Mouse (Mus musculus) hematopoietic stem cell, adult 5-6 weeks (primary cell): ENCODE measurements around the gene Mrpl18. TPM values are rescaled to one million over a fixed set of nuclear protein-coding genes. Genes with fewer than 3 reads are reported as not detected.
"Not testable (repeated sequence)": the region's sequence is repeated elsewhere in the genome, so short reads cannot be mapped to it uniquely, and the experiment has no call there.

Experiments used
- ATAC-seq, 2 experiments: fragments of 125-278 bp in 1 of 2; replicated peaks in 1 of 2; 2 replicates each; pipeline ENCODE4 v1.8.0; 2016 to 2017; ENCODE audit warnings: inconsistent platforms in 2 of 2, mild to moderate bottlenecking in 2 of 2, moderate number of reproducible peaks in 2 of 2, low read depth in 1 of 2, moderate TSS enrichment in 1 of 2; ENCODE audit not compliant: low FRiP score in 2 of 2, poor library complexity in 2 of 2, severe bottlenecking in 2 of 2, insufficient read depth in 1 of 2, low TSS enrichment in 1 of 2
- total RNA-seq: library from RNA; stranded (forward); fragments of 172-1452, 232-1000 nt; gene quantifications from 2 replicates; pipeline ENCODE4 v1.2.3, GENCODE M21; 2017

Gene Mrpl18
- 129 and 167 TPM in 2 replicates for total RNA-seq

DNA sequence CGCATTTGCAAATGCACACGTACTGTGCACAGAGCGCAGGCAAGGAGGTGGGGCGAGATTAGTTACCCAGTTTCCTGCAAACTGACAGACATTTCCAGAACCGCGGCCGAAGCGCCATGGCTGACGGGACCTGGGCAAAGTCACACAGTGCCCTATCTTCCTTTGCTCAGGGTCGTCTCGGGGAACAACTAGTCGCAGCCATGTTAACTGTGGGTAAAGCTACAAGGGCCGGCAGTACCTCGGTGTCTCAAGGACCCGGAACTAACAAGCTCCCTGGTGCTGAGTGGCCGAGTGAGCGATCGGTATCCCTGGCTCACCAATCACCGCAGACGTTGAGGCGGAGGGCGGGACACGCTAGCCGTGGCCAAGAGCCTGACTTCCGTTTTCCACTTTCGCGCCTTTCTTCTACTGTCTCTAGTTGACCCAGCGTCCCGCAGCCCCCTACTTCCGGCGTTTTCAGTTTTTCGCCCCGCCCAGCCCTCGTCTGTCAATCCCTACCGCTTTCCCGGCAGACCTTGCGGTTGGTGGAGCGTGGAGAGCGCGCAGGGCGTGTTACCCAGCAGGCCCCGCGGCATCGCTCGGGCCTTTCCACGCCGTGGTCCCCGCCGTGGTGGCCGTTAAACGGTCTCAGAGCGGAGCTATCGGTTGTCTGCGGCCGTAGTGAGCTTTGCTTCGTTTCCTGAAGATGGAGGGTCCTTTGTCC, at the start of gene Mrpl18:
TSS of gene Mrpl18 (minus strand) at position 465 of the 703 bp plus-strand sequence.
- peak; percentile 97 to 98 for ATAC-seq

DNA sequence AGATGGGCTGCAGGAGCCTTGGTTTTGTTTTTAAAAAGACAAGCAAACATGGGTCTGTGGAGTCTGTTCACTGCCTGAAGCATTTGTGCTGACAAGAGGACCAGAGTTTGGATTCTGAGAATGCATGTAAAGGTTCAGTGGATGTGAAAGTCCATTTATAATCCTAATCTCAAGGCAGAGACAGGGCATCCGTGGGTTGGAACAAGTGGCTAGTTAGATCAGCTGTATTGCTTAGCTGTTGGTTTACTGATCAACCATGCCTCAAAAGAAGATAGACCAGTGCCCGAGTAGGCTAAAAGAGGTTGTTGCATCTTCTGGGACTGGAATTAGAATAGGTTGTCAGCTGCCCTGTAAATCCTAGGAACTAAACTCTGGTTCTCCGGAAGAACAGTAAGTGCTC, 47.3 kb upstream of the Mrpl18 start:
- ATAC-seq, result no peak

DNA sequence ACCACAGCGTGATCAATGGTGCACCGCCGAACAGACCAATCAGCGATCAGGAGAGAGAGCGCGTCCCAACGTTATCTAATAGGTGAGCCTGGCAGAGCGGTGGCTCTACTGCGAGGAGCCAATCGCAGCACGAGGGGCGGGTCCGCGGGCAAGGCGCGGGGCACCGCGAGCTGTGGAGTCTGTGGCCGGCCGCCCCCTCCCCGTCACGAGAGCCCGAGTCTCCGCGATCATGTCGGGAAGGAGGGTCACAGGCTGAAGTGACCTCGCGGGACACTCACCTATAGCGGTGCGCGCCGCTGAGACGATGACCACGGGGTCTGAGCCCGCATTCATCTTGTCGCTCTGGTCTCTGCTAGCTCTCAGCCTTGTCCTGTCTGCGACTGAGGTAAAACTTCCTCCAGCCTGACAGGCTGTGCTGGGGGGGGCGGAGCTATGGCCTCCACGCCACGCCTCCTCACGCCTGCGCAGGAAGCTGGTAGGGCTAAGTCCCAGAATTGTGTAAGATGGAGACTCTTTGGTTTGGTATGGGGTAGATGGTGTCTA, 44.3 kb upstream of the Mrpl18 start, which contains the start of gene Acat2:
TSS of gene Acat2 (minus strand) at position 417 of the 543 bp plus-strand sequence.
- peak; percentile 96 to 99 for ATAC-seq

DNA sequence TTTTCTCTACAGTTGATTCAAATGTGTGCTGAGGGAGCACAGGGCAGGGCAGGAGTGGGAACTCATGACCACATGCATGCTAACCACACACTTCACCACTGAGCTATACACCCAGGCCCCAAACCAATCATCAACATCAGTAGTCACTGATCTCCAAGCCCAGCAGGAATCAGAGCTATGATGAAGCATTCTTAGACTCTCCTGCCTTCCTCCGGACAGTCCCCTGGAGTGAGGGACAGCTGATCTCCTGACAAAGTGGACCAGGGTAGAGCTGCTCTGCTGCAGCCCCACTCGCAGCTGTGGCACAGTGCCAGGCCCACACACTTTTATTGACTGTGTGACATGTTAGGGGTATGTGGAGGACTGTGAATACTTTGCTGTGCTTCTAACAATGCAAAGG, 43.2 kb upstream of the Mrpl18 start:
- not testable (repeated sequence) for ATAC-seq

DNA sequence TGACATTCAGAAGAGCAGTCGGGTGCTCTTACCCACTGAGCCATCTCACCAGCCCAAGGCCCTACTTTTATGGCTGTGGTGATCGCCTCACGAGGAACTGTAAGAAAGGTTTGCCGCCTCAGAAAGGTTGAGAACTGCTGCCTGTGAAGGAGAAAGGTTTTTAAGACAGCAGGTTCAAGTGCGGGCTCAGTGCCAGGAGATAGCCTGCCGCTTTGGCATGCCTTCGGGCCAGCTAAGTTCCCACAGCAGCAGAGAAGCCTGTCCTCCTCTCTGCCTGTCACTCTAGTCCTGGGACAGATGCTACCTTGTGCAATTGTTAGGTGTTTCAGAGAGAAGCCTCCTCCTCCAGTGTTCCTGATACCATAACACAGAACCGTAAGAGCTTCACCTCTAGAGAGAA, 40.5 kb upstream of the Mrpl18 start:
- ATAC-seq, result no peak

DNA sequence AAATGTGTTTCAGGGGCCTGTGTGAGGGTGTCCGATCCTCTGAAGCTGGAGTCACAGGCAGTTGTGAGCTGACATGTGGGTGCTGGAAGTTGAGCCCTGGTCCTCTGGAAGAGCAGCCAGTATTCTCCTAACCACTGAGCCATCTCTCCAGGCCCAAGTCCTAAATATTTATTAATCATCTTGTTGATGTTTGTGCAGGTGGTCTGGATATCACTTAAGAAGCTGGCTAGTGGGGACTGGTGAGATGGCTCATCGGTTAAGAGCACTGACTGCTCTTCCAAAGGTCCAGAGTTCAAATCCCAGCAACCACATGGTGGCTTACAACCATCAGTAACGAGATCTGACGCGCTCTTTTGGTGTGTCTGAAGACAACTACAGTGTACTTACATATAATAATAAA, 33.5 kb upstream of the Mrpl18 start:
- no peak for ATAC-seq

DNA sequence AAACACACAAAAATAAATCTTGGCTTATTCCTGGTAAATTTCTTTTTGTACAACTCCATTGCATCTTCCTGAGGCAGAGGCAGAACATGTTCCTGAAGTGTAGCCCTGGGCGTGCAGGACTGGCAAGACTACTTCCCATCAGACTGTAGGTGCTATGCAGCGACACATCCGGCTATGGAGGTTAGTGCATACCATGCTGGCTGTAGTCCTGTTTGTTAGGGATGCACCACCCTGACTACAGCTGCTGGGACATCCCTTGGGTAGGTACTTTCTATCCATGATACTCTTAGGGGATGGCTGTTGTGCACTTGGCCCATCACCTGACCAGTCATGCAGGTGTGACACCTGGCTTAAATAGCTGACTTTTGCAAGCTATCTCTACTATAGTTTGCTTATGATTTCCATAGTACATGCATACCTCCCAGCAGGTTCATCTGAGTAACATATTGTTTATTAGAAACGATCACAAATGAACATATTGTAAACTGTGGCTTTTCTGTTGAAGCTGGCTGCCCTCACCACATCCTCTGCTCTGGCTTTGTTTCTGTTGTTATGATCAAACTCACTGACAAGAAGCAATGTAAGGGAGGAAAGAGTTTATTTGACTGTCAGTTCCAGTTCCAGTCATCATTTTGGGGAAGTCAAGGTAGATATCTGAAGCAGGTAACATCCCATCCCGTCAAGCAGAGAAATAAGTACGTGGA, 26.5 kb upstream of the Mrpl18 start:
- ATAC-seq, result no peak

DNA sequence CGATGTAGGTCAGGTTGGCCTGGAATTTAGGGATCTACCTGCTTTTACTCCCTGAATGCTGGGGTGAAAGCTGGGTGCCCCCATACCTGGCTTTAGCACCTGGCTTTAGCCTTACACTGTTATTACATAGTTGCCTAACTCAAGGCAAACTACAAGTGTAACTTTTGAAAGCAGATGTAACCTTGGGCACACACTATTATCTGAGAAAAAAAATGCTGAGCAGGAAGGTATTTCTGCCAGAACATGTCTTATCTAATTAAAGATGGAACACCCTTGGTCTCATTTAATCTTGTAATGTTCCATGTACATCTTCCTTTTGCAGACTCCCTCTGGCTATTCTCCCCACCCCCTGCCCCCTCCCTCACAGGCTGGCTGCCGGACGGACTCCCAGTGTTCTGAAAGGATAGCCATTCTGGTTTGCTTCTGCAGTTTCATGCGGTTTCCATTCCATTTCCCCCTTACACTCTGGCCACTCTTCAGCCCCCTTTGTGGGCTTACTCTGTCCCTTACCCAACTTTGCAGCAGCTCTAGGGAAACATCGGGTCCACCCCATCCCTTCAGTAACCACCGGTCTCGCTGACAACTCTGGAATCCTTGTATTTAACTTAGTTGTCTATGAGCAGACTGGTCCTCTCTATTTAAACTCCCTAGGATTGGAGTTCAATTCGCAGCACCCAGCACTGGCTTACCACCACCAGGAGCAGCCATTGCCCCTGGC, 25.6 kb upstream of the Mrpl18 start:
- ATAC-seq, result no peak

DNA sequence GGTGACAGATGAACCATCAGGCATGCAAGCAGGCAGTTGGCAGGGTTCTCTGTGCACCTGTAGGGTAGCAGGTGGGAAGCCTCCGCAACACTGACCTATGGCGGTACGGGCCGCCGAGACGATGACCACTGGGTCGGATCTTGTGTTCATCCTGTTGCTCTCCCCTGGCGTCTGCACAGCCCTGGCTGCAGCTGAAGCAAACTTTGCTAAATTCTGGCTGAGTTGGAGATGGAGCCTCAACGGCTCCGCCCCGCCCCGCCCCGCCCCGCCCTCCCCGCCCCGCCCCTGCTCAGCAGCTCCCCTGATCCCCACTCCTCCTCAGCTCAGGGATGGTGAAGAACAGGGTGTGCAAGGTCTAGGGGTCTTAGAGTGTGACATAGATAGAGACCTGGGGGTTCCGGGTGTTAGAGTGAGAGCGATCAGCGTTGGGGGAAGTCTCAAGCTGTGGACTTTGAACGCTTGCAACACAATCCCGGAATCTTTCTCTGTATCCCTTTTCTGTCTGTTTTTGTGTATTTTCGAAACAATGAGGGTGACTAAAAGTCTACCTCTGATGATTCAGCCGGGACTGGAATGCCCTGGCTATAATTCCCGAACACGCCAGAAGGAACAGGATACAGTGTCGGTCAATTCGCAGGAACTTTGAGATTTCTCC, 24.1 kb upstream of the Mrpl18 start, which contains the start of gene Acat3:
TSS of gene Acat3 (minus strand) at position 450 of the 655 bp plus-strand sequence.
- ATAC-seq, result peak; percentile 51 to 58

DNA sequence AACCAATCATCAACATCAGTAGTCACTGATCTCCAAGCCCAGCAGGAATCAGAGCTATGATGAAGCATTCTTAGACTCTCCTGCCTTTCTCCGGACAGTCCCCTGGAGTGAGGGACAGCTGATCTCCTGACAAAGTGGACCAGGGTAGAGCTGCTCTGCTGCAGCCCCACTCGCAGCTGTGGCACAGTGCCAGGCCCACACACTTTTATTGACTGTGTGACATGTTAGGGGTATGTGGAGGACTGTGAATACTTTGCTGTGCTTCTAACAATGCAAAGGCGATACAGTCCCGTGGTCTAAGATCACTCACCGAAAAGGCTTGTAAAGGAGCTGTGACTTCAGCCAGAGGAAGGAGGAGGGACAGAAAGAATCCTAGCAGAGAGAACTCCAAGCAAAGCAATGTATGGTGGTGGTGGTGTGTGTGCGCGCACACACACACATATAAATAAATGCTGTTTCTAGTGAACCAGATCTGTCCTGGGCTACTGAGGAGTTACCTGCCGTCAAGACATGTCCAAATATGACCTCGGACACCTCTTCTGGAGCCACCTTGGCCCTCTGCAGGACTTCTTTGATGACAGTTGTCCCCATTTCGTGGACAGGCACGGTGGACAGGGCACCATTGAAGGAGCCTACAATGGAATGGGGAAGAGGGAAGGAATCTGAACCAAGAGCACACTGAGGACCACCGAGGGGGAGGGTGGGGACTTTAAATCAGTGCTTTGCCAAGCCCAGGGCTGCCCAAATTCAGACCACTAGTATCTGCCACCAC, 23.4 kb upstream of the Mrpl18 start:
- ATAC-seq, result 0 out of 4 replicates have a peak, but pooled peaks of 1 of the 2 experiments have one; percentile 18

DNA sequence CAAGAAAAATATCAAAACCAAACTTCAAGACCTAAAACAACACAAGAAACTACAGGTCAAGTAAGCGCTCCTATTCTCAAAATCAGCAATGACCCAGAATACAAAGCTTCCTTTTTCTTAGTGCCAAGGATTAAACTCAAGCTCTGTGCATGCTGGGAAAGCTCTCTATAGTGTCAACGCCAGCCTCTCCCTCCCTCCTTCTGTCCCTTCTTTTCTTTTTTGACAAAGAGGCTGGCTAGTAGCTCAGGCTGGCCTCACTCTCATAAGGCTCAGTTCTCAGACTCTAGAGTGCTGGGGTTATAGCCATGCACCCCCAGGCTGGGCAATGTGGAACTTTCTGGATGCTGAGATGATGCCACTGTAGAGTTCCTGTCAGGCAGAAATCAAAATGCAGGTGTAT, 21.9 kb upstream of the Mrpl18 start:
- no peak for ATAC-seq

DNA sequence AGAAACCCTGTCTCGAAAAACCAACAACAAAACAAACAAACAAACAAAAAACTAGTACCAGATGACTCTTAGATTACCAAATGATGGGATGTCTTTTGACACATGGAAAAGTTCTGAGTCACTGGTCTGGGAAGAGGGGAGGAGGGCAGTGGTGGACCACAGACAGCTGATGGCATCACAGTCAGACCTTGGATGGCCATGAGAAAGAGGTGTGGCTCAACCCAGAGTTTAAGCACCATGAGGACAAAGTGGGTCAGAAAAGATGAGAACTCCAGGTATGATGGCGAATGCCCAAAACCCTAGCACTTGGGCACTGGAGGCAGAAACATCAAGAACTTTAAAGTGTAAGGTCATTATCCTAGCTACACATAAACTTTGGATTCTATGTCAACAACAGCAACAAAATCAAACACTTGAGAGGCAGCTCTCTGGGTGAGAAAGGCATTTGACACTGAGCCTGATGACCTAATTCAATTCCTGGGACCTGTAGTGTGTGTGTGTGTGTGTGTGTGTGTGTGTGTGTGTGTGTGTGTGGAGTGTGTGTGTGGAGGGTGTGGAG, 21.3 kb upstream of the Mrpl18 start:
- ATAC-seq, result no peak

DNA sequence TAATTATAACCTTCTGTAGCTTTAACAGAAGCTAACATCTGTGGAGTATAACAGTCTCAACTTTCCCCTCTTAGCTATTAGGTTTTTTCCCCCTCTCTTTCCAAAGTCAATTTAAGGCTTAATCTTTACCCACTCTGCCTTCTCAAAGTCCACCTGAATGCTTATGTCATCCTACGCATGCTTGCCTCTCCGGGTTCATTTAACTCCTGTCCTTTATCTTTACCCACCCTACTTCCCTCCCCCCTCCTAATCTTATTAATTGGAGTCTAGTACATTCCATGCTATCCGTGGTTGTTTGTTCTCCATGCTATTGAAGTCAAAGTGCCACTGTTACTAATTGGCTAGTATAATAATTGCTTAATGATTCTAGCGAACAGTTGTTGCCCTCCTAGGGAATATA, 19.6 kb upstream of the Mrpl18 start:
- ATAC-seq, result no peak

DNA sequence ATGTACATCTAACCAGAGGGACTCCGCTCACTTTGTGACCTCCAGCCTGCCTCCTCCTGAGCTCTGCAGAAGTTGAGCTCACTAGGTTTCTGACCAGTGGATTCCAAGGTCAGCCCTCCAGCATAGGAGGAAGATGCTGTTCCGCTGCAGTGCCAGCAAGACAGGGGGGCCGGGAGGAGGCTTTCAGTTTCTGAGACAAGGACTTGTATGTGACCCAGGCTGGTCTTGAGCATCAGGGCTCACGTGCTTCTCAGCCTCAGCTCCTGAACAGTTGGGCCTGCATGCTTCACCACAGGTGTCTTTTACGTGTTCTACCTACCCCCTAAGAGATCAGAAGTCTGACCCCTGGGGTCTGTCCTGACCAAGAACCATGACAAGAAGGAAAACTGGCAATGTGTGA, 15.4 kb upstream of the Mrpl18 start:
- ATAC-seq, result not testable (repeated sequence)

DNA sequence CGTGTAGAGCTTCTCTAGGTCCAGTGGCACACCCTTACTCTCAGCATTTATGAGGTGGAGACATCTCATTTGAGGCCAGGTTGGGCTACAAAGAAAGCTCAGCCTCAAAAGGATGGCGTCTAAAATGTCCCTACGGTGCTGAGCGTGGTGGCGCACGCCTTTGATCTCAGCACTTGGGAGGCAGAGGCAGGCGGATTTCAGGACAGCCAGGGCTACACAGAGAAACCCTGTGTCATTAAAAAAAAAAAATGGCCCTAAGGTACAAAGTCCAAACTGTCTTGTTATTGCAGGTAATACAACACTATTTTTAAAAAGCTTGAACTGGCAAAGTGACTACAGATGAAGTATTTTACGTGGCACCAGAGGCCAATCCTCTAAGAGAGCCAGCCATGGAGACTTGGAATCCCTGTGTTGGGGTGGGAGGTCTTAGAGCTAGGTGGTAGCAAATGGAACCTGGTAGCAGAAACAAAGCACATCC, 9.6 kb upstream of the Mrpl18 start:
- no peak for ATAC-seq

DNA sequence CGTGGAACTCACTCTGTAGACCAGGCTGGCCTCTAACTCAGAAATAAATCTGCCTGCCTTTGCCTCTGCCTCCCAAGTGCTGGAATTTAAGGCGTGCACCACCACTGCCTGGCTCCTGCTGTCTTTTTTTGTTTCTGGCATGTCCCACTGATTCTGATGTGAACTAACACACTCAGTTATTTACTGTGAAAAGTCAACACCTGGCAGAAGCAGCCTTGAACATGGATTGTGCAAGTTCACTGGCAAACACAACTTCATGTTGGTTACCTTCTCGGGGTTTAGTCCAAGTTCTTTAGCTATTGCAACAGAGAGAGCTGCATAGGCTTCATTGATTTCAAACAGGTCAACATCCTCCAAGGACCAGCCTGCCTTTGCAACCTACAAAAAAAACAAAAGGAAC, 8.9 kb upstream of the Mrpl18 start:
- ATAC-seq, result no peak
